Mouse (Mus musculus): ENCODE results near the gene Tmem151b. TPM values are rescaled to one million over a fixed set of nuclear protein-coding genes. Genes with fewer than 3 reads are reported as not detected.

The Tmem151b gene
- total RNA-seq, 1 experiment = 2.1 TPM

DNA sequence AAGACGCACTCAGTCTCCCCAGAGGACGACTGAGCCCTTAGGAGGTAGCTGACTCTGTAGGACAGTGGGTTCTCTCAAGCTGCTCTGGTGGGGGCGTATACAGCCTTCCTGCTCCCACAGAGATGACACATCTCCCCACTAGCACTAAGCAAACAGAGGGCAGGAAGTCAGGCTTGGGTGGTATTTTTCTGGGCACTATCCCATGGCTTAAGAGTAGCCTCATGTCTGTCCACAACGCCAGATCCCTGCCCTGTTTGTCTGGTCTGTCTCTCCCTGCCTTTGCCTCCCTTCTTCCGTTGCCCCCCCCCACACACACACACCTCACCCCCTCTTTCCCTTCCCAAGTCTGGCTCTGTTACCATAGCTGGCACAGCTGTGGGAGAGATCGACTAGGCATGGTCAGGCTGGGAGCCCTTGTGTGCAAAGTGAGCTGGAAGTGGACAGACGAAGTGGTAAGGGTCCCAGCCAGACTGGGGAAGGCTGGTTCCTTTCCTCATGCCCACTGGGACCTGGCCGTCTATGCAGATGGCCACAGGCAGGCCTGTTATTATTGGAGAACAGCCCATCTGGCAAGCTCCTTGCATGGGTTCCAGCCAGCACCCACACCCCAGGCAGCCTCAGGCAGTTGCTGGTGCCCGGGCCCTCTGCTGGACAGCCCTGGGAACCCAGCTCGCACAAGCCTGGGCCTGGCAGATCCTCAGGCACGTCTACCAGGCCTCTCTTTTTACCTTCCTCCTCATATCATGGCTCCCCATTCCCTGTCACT, 47.3 kb upstream of the Tmem151b start:
- H3K9me3 ChIP-seq (ENCODE audit: control insufficient read depth, insufficient read depth, low read depth, low read length) = no peaks in the 10 kb centered on the region
- no peak overlapping the region for H3K4me3 ChIP-seq (ENCODE audit: insufficient read depth in 1 of 2, low read depth in 1 of 2, low read length in 2 of 2, poor library complexity in 1 of 2, severe bottlenecking in 1 of 2)
- H3K9ac ChIP-seq (ENCODE audit: insufficient read depth, low read depth, low read length, poor library complexity, severe bottlenecking) = peak overlapping the region; percentile 3; the same call in 1 of the 2 replicates
- DNase-seq (ENCODE audit: low read depth, low spot score) = no peak
- in situ Hi-C loops (cut with MboI; ENCODE audit: low sequenced_read_pairs in 2 of 2, unreplicated experiment in 2 of 2) = no loop called here
- peaks cover 11% of the 10 kb centered on the region; the same call in 1 of the 2 replicates for H3K36me3 ChIP-seq (ENCODE audit: control insufficient read depth, insufficient read depth, low read length, poor library complexity, severe bottlenecking)
- peaks cover 5 to 17% of the 10 kb centered on the region in 2 experiments; a peak in 3 of 4 replicates for H3K4me1 ChIP-seq (ENCODE audit: control insufficient read depth in 2 of 2, insufficient read depth in 2 of 2, low read length in 2 of 2, poor library complexity in 1 of 2)
- TF ChIP-seq ZNF384 (IDR thresholded peaks at IDR 0.05; ENCODE audit: low read depth, low read length) (no peak), CHD2 (IDR thresholded peaks at IDR 0.05; ENCODE audit: low read depth, low read length) (no peak), HCFC1 (IDR thresholded peaks at IDR 0.05; ENCODE audit: borderline replicate concordance, insufficient read depth, low read length) (no peak), ZC3H11A (IDR thresholded peaks at IDR 0.05; ENCODE audit: borderline replicate concordance, low read depth, low read length) (no peak), MAFK (IDR thresholded peaks at IDR 0.05; ENCODE audit: insufficient read depth, low read depth, low read length) (no peak)
- H3K27ac ChIP-seq (ENCODE audit: insufficient read depth, low read depth, low read length, poor library complexity, severe bottlenecking) = peak overlapping the region; percentile 67

- peak overlapping the region; percentile 67; the same call in 1 of the 2 replicates for H3K27ac ChIP-seq (ENCODE audit: insufficient read depth, low read depth, low read length, poor library complexity, severe bottlenecking)
- TF ChIP-seq MAFK (IDR thresholded peaks at IDR 0.05; ENCODE audit: insufficient read depth, low read depth, low read length) (no peak), ZC3H11A (IDR thresholded peaks at IDR 0.05; ENCODE audit: borderline replicate concordance, low read depth, low read length) (no peak), ZNF384 (IDR thresholded peaks at IDR 0.05; ENCODE audit: low read depth, low read length) (no peak), HCFC1 (IDR thresholded peaks at IDR 0.05; ENCODE audit: borderline replicate concordance, insufficient read depth, low read length) (no peak), CHD2 (IDR thresholded peaks at IDR 0.05; ENCODE audit: low read depth, low read length) (no peak)
Measured at GRCm38 (mm10) chr17:45595736-45596390, 46.4 kb upstream of the Tmem151b start.

DNA sequence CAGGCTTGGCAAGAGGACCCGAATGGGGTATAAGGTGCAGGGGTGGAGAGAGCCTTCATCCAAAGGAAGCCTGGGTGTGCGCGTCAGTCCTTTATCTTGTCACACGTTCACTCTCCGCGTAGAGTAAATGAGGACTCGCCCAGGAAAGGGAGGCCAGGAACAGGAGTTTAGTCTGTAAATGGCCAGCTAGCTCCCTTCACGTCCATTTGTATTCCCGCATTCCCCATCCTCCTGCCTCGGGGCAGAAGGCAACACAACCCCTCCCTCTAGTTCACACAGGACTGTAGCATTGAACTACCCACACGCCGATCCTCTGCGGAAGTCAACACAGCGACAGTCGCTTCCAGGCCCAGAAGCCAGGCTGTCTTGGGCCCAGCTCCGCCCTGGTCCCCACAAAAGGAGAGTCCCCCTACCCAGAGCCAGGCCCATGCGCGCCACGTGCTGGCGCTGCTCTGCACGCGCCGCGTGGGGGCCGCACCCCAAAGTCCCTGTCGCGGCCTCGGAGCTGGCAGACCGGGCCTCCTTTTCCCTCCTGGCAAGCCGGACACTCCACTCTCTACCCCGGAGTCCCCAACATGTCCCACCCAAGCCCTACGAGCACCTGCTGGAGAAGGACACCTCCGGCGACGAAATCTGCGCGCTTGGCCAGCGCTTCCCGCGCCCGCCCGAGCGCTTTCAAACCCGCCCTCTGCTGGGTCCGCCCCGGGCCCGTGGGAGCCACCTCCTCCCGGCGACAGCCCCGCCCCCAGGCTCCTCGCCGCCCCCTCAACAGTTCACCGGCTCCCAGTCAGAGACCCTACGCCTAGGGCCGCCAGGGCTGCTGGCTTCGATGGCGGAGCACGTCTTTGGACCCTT, 45.6 kb upstream of the Tmem151b start:
- TF ChIP-seq MAFK (IDR thresholded peaks at IDR 0.05; ENCODE audit: insufficient read depth, low read depth, low read length) (no peak), ZNF384 (IDR thresholded peaks at IDR 0.05; ENCODE audit: low read depth, low read length) (no peak), HCFC1 (IDR thresholded peaks at IDR 0.05; ENCODE audit: borderline replicate concordance, insufficient read depth, low read length) (no peak), ZC3H11A (IDR thresholded peaks at IDR 0.05; ENCODE audit: borderline replicate concordance, low read depth, low read length) (no peak)
- in situ Hi-C loops (cut with MboI; ENCODE audit: low sequenced_read_pairs in 2 of 2, unreplicated experiment in 2 of 2) = no loop called here
- Histone ChIP-seq H3K9me3 (ENCODE audit: control insufficient read depth, insufficient read depth, low read depth, low read length) (no peaks in the 10 kb centered on the region), H3K36me3 (ENCODE audit: control insufficient read depth, insufficient read depth, low read length, poor library complexity, severe bottlenecking) (peaks cover 22% of the 10 kb centered on the region), H3K27ac (ENCODE audit: insufficient read depth, low read depth, low read length, poor library complexity, severe bottlenecking) (peak overlapping the region; percentile 67; the same call in 1 of the 2 replicates), H3K4me1 (ENCODE audit: control insufficient read depth in 2 of 2, insufficient read depth in 2 of 2, low read length in 2 of 2, poor library complexity in 1 of 2) (peaks cover 5 to 31% of the 10 kb centered on the region in 2 experiments), H3K4me3 (ENCODE audit: insufficient read depth in 1 of 2, low read depth in 1 of 2, low read length in 2 of 2, poor library complexity in 1 of 2, severe bottlenecking in 1 of 2) (peak overlapping the region; percentile 85 to 87), H3K9ac (ENCODE audit: insufficient read depth, low read depth, low read length, poor library complexity, severe bottlenecking) (peak overlapping the region; percentile 84)
- DNase-seq (ENCODE audit: low read depth, low spot score) = no peak

More at GRCm38 (mm10) chr17:45595736-45596390, 46.4 kb upstream of the Tmem151b start:
- Histone ChIP-seq H3K9me3 (ENCODE audit: control insufficient read depth, insufficient read depth, low read depth, low read length) (no peaks in the 10 kb centered on the region), H3K9ac (ENCODE audit: insufficient read depth, low read depth, low read length, poor library complexity, severe bottlenecking) (peak overlapping the region; percentile 84; the same call in 1 of the 2 replicates), H3K36me3 (ENCODE audit: control insufficient read depth, insufficient read depth, low read length, poor library complexity, severe bottlenecking) (peaks cover 21% of the 10 kb centered on the region; the same call in 1 of the 2 replicates), H3K4me3 (ENCODE audit: insufficient read depth in 1 of 2, low read depth in 1 of 2, low read length in 2 of 2, poor library complexity in 1 of 2, severe bottlenecking in 1 of 2) (peak overlapping the region; percentile 85 to 87), H3K4me1 (ENCODE audit: control insufficient read depth in 2 of 2, insufficient read depth in 2 of 2, low read length in 2 of 2, poor library complexity in 1 of 2) (peaks cover 5 to 26% of the 10 kb centered on the region in 2 experiments)
- in situ Hi-C loops (cut with MboI; ENCODE audit: low sequenced_read_pairs in 2 of 2, unreplicated experiment in 2 of 2) = no loop called here
- no peak for DNase-seq (ENCODE audit: low read depth, low spot score)

- in situ Hi-C loops (cut with MboI; ENCODE audit: low sequenced_read_pairs in 2 of 2, unreplicated experiment in 2 of 2) = no loop called here
- TF ChIP-seq HCFC1 (IDR thresholded peaks at IDR 0.05; ENCODE audit: borderline replicate concordance, insufficient read depth, low read length) (no peak), ZNF384 (IDR thresholded peaks at IDR 0.05; ENCODE audit: low read depth, low read length) (no peak), CHD2 (IDR thresholded peaks at IDR 0.05; ENCODE audit: low read depth, low read length) (no peak), ZC3H11A (IDR thresholded peaks at IDR 0.05; ENCODE audit: borderline replicate concordance, low read depth, low read length) (no peak), MAFK (IDR thresholded peaks at IDR 0.05; ENCODE audit: insufficient read depth, low read depth, low read length) (no peak)
- DNase-seq (ENCODE audit: low read depth, low spot score) = no peak
- peak overlapping the region; percentile 84; the same call in 1 of the 2 replicates for H3K9ac ChIP-seq (ENCODE audit: insufficient read depth, low read depth, low read length, poor library complexity, severe bottlenecking)
- no peak overlapping the region for H3K27ac ChIP-seq (ENCODE audit: insufficient read depth, low read depth, low read length, poor library complexity, severe bottlenecking)
- no peaks in the 10 kb centered on the region for H3K9me3 ChIP-seq (ENCODE audit: control insufficient read depth, insufficient read depth, low read depth, low read length)
- peak overlapping the region; percentile 85 to 87 for H3K4me3 ChIP-seq (ENCODE audit: insufficient read depth in 1 of 2, low read depth in 1 of 2, low read length in 2 of 2, poor library complexity in 1 of 2, severe bottlenecking in 1 of 2)
- peaks cover 5 to 31% of the 10 kb centered on the region in 2 experiments for H3K4me1 ChIP-seq (ENCODE audit: control insufficient read depth in 2 of 2, insufficient read depth in 2 of 2, low read length in 2 of 2, poor library complexity in 1 of 2)
- peaks cover 31% of the 10 kb centered on the region for H3K36me3 ChIP-seq (ENCODE audit: control insufficient read depth, insufficient read depth, low read length, poor library complexity, severe bottlenecking)
Measured at GRCm38 (mm10) chr17:45594195-45594594, 44.7 kb upstream of the Tmem151b start.

Data from ES-E14 (cell line).